Mouse (Mus musculus) myocyte (in vitro differentiated cells): Measurements from ENCODE around the gene Cog4. TPM values are rescaled to one million over a fixed set of nuclear protein-coding genes. Genes with fewer than 3 reads are reported as not detected.
A peak's percentile ranks its signal among the peaks of the same experiment; 100 is the strongest.
"Not testable (repeated sequence)": the region's sequence is repeated elsewhere in the genome, so short reads cannot be mapped to it uniquely, and the experiment has no call there.

Source experiments
- H3K27me3 ChIP-seq: one replicate; pipeline ENCODE4 v1.6.1; 2011; ENCODE audit not compliant: control insufficient read depth, insufficient read depth, insufficient read length
- H3K36me3 ChIP-seq: one replicate; pipeline ENCODE4 v1.6.1; 2011; ENCODE audit not compliant: control insufficient read depth, insufficient read depth
- H3K4me2 ChIP-seq: one replicate; pipeline ENCODE4 v1.6.1; 2011; ENCODE audit warnings: low read depth, control low read depth
- H3K4me3 ChIP-seq: one replicate; pipeline ENCODE4 v1.5.1; 2011; ENCODE audit warnings: mild to moderate bottlenecking, control low read depth, moderate library complexity
- H3K79me2 ChIP-seq: one replicate; pipeline ENCODE4 v1.6.1; 2011; ENCODE audit not compliant: control insufficient read depth, insufficient read depth
- H3ac ChIP-seq: one replicate; pipeline ENCODE4 v1.6.1; 2011; ENCODE audit not compliant: control insufficient read depth, insufficient read length
- CEBPB ChIP-seq: IDR thresholded peaks from 2 replicates; pipeline ENCODE4 v1.6.1; 2011; ENCODE audit warnings: mild to moderate bottlenecking, moderate library complexity; ENCODE audit not compliant: poor library complexity, insufficient read depth, severe bottlenecking
- E2F4 ChIP-seq: IDR thresholded peaks from one replicate; pipeline ENCODE4 v1.6.1; 2011; ENCODE audit warnings: mild to moderate bottlenecking, control low read depth, moderate library complexity; ENCODE audit not compliant: insufficient read depth
- MAX ChIP-seq: IDR thresholded peaks from one replicate; pipeline ENCODE4 v1.6.1; 2011; ENCODE audit warnings: low read depth, mild to moderate bottlenecking, control low read depth
- MYOD1 ChIP-seq, 3 experiments: IDR thresholded peaks; one replicate each; pipeline ENCODE4 v1.6.1; 2011; ENCODE audit warnings: control low read depth in 2 of 3, low read depth in 2 of 3, mild to moderate bottlenecking in 2 of 3, moderate library complexity in 1 of 3; ENCODE audit not compliant: insufficient read length in 2 of 3, control insufficient read depth in 1 of 3
- MYOG ChIP-seq, 3 experiments: IDR thresholded peaks; one replicate each; pipeline ENCODE4 v1.6.1; 2011; ENCODE audit warnings: control low read depth in 2 of 3, low read depth in 2 of 3, mild to moderate bottlenecking in 2 of 3; ENCODE audit not compliant: insufficient read length in 2 of 3, control insufficient read depth in 1 of 3, insufficient read depth in 1 of 3
- POLR2A ChIP-seq: IDR thresholded peaks from one replicate; pipeline ENCODE4 v1.6.1; 2011; ENCODE audit warnings: low read depth, mild to moderate bottlenecking, control low read depth, moderate library complexity; ENCODE audit not compliant: insufficient read length
- POLR2AphosphoS2 ChIP-seq: IDR thresholded peaks from one replicate; pipeline ENCODE4 v1.6.1; 2011; ENCODE audit warnings: low read depth, control low read depth; ENCODE audit not compliant: insufficient read length
- REST ChIP-seq: IDR thresholded peaks from one replicate; pipeline ENCODE4 v1.6.1; 2011; ENCODE audit warnings: mild to moderate bottlenecking, control low read depth, moderate library complexity; ENCODE audit not compliant: insufficient read depth, insufficient read length
- SRF ChIP-seq: IDR thresholded peaks from one replicate; pipeline ENCODE4 v1.6.1; 2011; ENCODE audit warnings: low read depth; ENCODE audit not compliant: control insufficient read depth, insufficient read length
- TCF12 ChIP-seq: IDR thresholded peaks from one replicate; pipeline ENCODE4 v1.6.1; 2011; ENCODE audit warnings: mild to moderate bottlenecking, control low read depth; ENCODE audit not compliant: poor library complexity, insufficient read depth, severe bottlenecking
- TCF3 ChIP-seq: IDR thresholded peaks from one replicate; pipeline ENCODE4 v1.6.1; 2011; ENCODE audit warnings: low read depth, control low read depth; ENCODE audit not compliant: insufficient read length
- USF1 ChIP-seq: IDR thresholded peaks from one replicate; pipeline ENCODE4 v1.6.1; 2011; ENCODE audit warnings: low read depth, mild to moderate bottlenecking, control low read depth, moderate library complexity
- polyA plus RNA-seq: library from polyadenylated mRNA; unstranded; fragments of >200 nt; fragmentation: generic; extraction: Trizol; gene quantifications from one replicate; pipeline ENCODE4 v1.2.1, GENCODE M21; 2012; ENCODE audit warnings: missing spikeins

Cog4 gene
- polyA plus RNA-seq, 1 experiment: 71.6 TPM

DNA sequence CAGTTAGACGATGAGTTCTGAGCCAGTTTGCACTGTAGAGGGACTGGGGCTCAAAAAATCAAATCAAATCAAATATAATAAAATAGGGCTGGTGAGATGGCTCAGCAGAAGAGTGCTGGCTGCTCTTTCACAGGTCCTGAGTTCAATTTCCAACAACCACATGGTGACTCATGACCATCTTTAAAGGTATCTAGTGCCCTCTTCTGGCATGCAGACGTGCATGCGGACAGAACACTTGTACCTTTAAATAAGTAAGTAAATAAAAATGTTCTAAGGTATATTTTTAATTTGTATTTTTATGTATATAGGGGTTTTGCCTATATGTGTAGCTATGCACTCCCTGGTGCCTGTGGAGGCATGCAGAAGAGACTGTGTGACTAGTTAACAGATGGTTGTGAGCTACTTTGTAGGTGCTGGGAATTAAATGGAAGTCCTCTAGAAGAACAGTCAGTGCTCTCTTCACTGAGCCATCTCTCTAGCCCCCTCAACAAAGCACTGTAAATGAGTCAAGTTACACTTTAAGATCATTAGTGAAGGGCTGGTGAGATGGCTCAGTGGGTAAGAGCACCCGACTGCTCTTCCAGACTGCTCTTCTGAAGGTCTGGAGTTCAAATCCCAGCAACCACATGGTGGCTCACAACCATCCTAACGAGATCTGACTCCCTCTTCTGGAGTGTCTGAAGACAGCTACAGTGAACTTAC is 10.5 kb downstream of the Cog4 start:
- Histone ChIP-seq H3K79me2 (no peaks in the 10 kb centered on the region), H3K27me3 (no peaks in the 10 kb centered on the region), H3K4me2 (no peak overlapping the region), H3K36me3 (peaks cover 74% of the 10 kb centered on the region), H3K4me3 (no peak overlapping the region), H3ac (no peak overlapping the region)
- no peak for TF ChIP-seq MAX
- TF ChIP-seq USF1: no peak
- TF ChIP-seq E2F4: no peak
- no peak for TF ChIP-seq POLR2AphosphoS2
- TF ChIP-seq POLR2A: no peak
- no peak for TF ChIP-seq REST
- no peak for TF ChIP-seq MYOD1 (IDR thresholded peaks at IDR 0.05; ENCODE audit: control insufficient read depth in 1 of 3, insufficient read length in 2 of 3, low read depth in 2 of 3)
- no peak for TF ChIP-seq SRF
- no peak for TF ChIP-seq CEBPB
- TF ChIP-seq TCF3: no peak
- no peak for TF ChIP-seq MYOG (IDR thresholded peaks at IDR 0.05; ENCODE audit: control insufficient read depth in 1 of 3, insufficient read depth in 1 of 3, insufficient read length in 2 of 3, low read depth in 2 of 3)
- no peak for TF ChIP-seq TCF12

DNA sequence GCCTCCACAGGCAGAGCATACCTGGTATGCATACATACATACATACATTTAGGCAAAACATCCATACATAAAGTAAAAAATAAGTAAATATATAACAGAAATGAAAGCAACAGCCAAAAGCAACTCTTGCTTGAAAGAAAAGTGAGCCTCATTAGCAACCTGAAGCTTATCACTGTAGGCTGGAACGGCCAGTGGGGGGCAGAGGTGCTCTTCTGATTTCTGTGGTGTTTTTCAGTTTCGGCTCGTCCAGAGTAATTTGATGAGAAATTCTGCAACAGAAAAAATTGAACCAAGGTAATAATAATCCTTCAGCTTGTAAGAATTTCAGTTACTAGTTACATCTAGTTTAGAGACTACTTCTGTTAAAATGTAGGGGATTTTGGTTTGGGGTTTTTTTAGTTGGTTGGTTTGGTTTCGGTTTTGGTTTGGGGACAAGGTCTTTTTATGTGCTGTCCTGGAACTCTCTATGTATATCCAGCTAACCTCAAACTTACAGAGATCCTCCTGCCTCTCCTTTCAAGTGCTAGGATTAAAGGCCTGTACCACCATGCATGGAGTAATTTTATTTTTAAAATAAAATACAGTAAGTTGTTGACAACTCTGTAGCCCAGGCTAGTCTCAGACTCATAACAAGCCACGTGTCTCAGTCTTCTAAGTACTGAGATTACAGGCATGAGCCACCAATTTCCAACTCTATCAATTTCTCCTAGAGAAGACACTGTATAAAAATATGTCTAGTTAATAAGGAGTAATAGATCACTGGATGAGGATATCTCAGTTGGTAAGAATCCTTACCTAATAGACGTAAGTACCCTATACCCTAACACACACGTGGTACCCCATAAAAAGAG is 13.5 kb downstream of the Cog4 start:
- no peaks in the 10 kb centered on the region for H3K79me2 ChIP-seq
- no peaks in the 10 kb centered on the region for H3K27me3 ChIP-seq
- H3K4me3 ChIP-seq: no peak overlapping the region
- TF ChIP-seq MAX: no peak
- TF ChIP-seq TCF12: no peak
- no peak for TF ChIP-seq POLR2AphosphoS2
- TF ChIP-seq E2F4: no peak
- TF ChIP-seq MYOG (IDR thresholded peaks at IDR 0.05; ENCODE audit: control insufficient read depth in 1 of 3, insufficient read depth in 1 of 3, insufficient read length in 2 of 3, low read depth in 2 of 3): no peak
- no peak for TF ChIP-seq MYOD1 (IDR thresholded peaks at IDR 0.05; ENCODE audit: control insufficient read depth in 1 of 3, insufficient read length in 2 of 3, low read depth in 2 of 3)
- TF ChIP-seq POLR2A: no peak
- no peak for TF ChIP-seq REST
- no peak for TF ChIP-seq SRF
- peak overlapping the region; percentile 18 for H3K4me2 ChIP-seq
- no peak overlapping the region for H3ac ChIP-seq
- H3K36me3 ChIP-seq: peaks cover 55% of the 10 kb centered on the region

DNA sequence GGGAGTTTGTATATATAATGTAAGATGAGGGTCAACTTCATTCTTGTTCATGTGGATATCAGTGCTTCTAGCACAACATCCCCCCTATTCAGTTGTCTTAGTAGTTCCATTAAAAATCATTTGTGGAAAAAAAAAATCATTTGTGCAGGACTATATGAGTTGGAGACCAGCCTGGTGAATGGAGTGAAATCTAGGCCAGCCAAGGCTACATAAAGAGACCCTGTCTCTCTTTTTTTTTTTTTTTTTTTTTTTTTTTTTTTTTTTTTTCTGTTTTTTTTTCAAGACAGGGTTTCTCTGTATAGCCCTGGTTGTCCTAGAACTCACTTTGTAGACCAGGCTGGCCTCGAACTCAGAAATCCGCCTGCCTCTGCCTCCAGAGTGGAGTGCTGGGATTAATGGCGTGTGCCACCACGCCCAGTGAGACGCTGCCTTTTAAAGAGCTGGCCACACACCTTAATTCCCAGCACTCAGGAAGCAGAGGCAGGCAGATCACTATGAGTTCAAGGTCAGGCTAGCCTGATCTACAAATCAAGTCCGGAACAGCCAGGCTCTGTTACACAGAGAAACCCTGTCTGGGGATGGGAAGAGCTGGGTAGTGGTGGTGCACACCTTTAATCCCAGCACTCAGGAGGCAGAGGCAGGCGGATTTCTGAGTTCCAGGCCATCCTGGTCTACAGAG is 15.1 kb downstream of the Cog4 start:
- not testable (repeated sequence) for H3K27me3 ChIP-seq, H3ac ChIP-seq, H3K79me2 ChIP-seq, H3K4me2 ChIP-seq, H3K4me3 ChIP-seq
- H3K36me3 ChIP-seq: peaks cover 56% of the 10 kb centered on the region

DNA sequence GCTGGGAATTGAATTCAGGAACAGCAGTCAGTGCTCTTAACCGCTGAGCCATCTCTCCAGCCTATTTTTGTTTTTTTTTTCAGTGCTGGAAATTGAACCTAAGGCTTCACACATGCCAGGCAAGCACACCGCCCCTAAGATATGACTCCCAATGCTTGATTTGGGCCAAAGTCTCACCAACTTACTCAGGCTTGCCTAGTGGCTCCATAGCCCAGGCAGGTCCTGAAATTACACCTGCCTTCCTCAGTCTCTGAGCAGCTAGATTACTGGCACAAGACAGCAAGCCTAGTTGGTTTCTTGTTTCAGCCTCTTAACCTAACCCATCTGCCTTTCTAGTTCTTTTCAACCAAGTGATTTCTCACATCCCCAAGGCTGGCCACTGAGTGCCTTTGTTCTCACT is 24.1 kb downstream of the Cog4 start:
- no peaks in the 10 kb centered on the region for H3K79me2 ChIP-seq
- TF ChIP-seq MYOG (IDR thresholded peaks at IDR 0.05; ENCODE audit: control insufficient read depth in 1 of 3, insufficient read depth in 1 of 3, insufficient read length in 2 of 3, low read depth in 2 of 3) (no peak), USF1 (no peak), MYOD1 (IDR thresholded peaks at IDR 0.05; ENCODE audit: control insufficient read depth in 1 of 3, insufficient read length in 2 of 3, low read depth in 2 of 3) (no peak), MAX (no peak), REST (no peak), CEBPB (no peak), POLR2AphosphoS2 (no peak), POLR2A (no peak), SRF (no peak), E2F4 (no peak), TCF3 (no peak), TCF12 (no peak)
- H3K4me2 ChIP-seq: no peak overlapping the region
- H3K4me3 ChIP-seq: no peak overlapping the region
- no peak overlapping the region for H3ac ChIP-seq
- peaks cover 58% of the 10 kb centered on the region for H3K36me3 ChIP-seq
- no peaks in the 10 kb centered on the region for H3K27me3 ChIP-seq
